Mouse (Mus musculus) fat pad, adult 2 months (tissue): ENCODE data around the gene Ush2a.

Source experiments
- DNase-seq: peaks from one replicate; pipeline ENCODE4 v3.0.0-alpha.2; 2011; ENCODE audit warnings: low read depth, low spot score; ENCODE audit errors: extremely low read depth

The Ush2a gene

GRCm38 (mm10) chr1:188385733-188386261 lies 124.0 kb downstream of the Ush2a start:
- no peak for DNase-seq

- DNase-seq = no peak
Measured at GRCm38 (mm10) chr1:188387321-188387720, 125.5 kb downstream of the Ush2a start.

- DNase-seq = no peak
Measured at GRCm38 (mm10) chr1:188387820-188388471, 126.1 kb downstream of the Ush2a start.

- DNase-seq = no peak
Measured at GRCm38 (mm10) chr1:188390080-188390479, 128.3 kb downstream of the Ush2a start.

- no peak for DNase-seq
Measured at GRCm38 (mm10) chr1:188407176-188407575, 145.4 kb downstream of the Ush2a start.

- no peak for DNase-seq
Measured at GRCm38 (mm10) chr1:188407613-188408386, 146.0 kb downstream of the Ush2a start.

- DNase-seq = no peak
Measured at GRCm38 (mm10) chr1:188410547-188410946, 148.7 kb downstream of the Ush2a start.

- DNase-seq = no peak
Measured at GRCm38 (mm10) chr1:188420543-188420942, 158.7 kb downstream of the Ush2a start.

GRCm38 (mm10) chr1:188428172-188428571 lies 166.3 kb downstream of the Ush2a start:
- DNase-seq = no peak

GRCm38 (mm10) chr1:188430689-188431088 lies 168.9 kb downstream of the Ush2a start:
- no peak for DNase-seq

- no peak for DNase-seq
Measured at GRCm38 (mm10) chr1:188447964-188448363, 186.1 kb downstream of the Ush2a start.

GRCm38 (mm10) chr1:188456466-188457175 lies 194.8 kb downstream of the Ush2a start:
- no peak for DNase-seq

- no peak for DNase-seq
Measured at GRCm38 (mm10) chr1:188457221-188458008, 195.6 kb downstream of the Ush2a start.

- no peak for DNase-seq
Measured at GRCm38 (mm10) chr1:188461203-188461602, 199.4 kb downstream of the Ush2a start.

- DNase-seq = no peak
Measured at GRCm38 (mm10) chr1:188464653-188465052, 202.8 kb downstream of the Ush2a start.

GRCm38 (mm10) chr1:188468371-188468783 lies 206.6 kb downstream of the Ush2a start:
- DNase-seq = no peak

- DNase-seq = no peak
Measured at GRCm38 (mm10) chr1:188504958-188505357, 243.1 kb downstream of the Ush2a start.

GRCm38 (mm10) chr1:188518792-188519191 lies 257.0 kb downstream of the Ush2a start:
- DNase-seq = no peak

GRCm38 (mm10) chr1:188527451-188527850 lies 265.6 kb downstream of the Ush2a start:
- no peak for DNase-seq

- DNase-seq = no peak
Measured at GRCm38 (mm10) chr1:188529606-188530131, 267.8 kb downstream of the Ush2a start.
